9 mouse cellular contexts compared by ENCODE assay signal in genomic region chr4:114997051-114997450, GRCm38 (mm10). TPM values are rescaled to one million over a fixed set of nuclear protein-coding genes. Genes with fewer than 3 reads are reported as not detected.
DNase-seq lines count a peak whose midpoint lies in the region; ATAC-seq and TF ChIP-seq lines count a peak whose summit lies in the region.
"Had no signal": no experiment of that assay in that cellular context is flagged by ENCODE, and none has a peak within 500 bp of the region (broad histone marks: within the 10 kb centered on the region; RNA-seq: fewer than 3 reads in every experiment).

No protein-coding gene starts in this region.

- in situ Hi-C loops in ES-E14 (cut with MboI; ENCODE audit: low sequenced_read_pairs in 2 of 2, unreplicated experiment in 2 of 2): no loop called here

- no peak overlapping the region for H3K4me2 ChIP-seq in forebrain, embryonic 15.5 days (replicated peaks)
- H3K4me2 ChIP-seq: stomach, embryonic 15.5 days had no signal

- no peak overlapping the region for H3K9ac ChIP-seq in ES-E14 (ENCODE audit: insufficient read depth, low read depth, low read length, poor library complexity, severe bottlenecking)
- no peak overlapping the region for H3K9ac ChIP-seq in forebrain, embryonic 15.5 days (replicated peaks)
- H3K9ac ChIP-seq: stomach, embryonic 15.5 days had no signal

- 0 out of 2 replicates have a peak, but pooled peaks cover 3% of the 10 kb centered on the region for H3K27me3 ChIP-seq in forebrain, embryonic 15.5 days
- H3K27me3 ChIP-seq: stomach, embryonic 15.5 days had no signal

- peak; percentile 41 for DNase-seq in cerebellum, adult 9-10 months
- no peak for DNase-seq in cerebellum, adult 11-12 months
- no peak for DNase-seq in left cerebral cortex, adult 2 months (ENCODE audit: extremely low spot score in 1 of 2, low spot score in 2 of 2)
- DNase-seq in left cerebral cortex, adult 11 months (ENCODE audit: low spot score): no peak
- no peak for DNase-seq in ES-E14 (ENCODE audit: low read depth, low spot score)
- DNase-seq in fibroblast of lung, adult 2 months (ENCODE audit: low read depth): peak; percentile 29
- DNase-seq in natural killer cell, adult 2 months (ENCODE audit: low spot score in 2 of 2): peak; percentile 56 to 70

- no peak for ATAC-seq in forebrain, embryonic 15.5 days (replicated peaks)

- H3K36me3 ChIP-seq in ES-E14 (ENCODE audit: control insufficient read depth, insufficient read depth, low read length, poor library complexity, severe bottlenecking): no peaks in the 10 kb centered on the region
- no peaks in the 10 kb centered on the region for H3K36me3 ChIP-seq in forebrain, embryonic 15.5 days
- H3K36me3 ChIP-seq: stomach, embryonic 15.5 days had no signal

- no peak overlapping the region for H3K27ac ChIP-seq in left cerebral cortex, adult 2 months
- H3K27ac ChIP-seq in ES-E14 (ENCODE audit: insufficient read depth, low read depth, low read length, poor library complexity, severe bottlenecking): no peak overlapping the region
- no peak overlapping the region for H3K27ac ChIP-seq in forebrain, embryonic 15.5 days (replicated peaks)
- H3K27ac ChIP-seq: stomach, embryonic 15.5 days had no signal

- no peaks in the 10 kb centered on the region for H3K9me3 ChIP-seq in ES-E14 (ENCODE audit: control insufficient read depth, insufficient read depth, low read depth, low read length)
- no peaks in the 10 kb centered on the region for H3K9me3 ChIP-seq in forebrain, embryonic 15.5 days
- H3K9me3 ChIP-seq: stomach, embryonic 15.5 days had no signal

- peak; percentile 72 for TF ChIP-seq CTCF in left cerebral cortex, adult 2 months (IDR thresholded peaks at IDR 0.05)

- 55% methylated on average over 3 of the region's 3 CpGs for WGBS in forebrain, embryonic 15.5 days

- intact Hi-C loops in left cerebral cortex, adult 2 months (cut with DNase I): loop anchor here (5.0 to 10.0 kb wide), 2 partner anchors 55 to 738 kb away; partner anchors contain the start of gene Efcab14

- H3K4me3 ChIP-seq in left cerebral cortex, adult 2 months: no peak overlapping the region
- H3K4me3 ChIP-seq in ES-E14 (ENCODE audit: insufficient read depth in 1 of 2, low read depth in 1 of 2, low read length in 2 of 2, poor library complexity in 1 of 2, severe bottlenecking in 1 of 2): no peak overlapping the region
- no peak overlapping the region for H3K4me3 ChIP-seq in forebrain, embryonic 15.5 days
- H3K4me3 ChIP-seq: stomach, embryonic 15.5 days had no signal

- 0 out of 4 replicates have a peak, but pooled peaks cover 0 to 3% of the 10 kb centered on the region in 2 experiments for H3K4me1 ChIP-seq in ES-E14 (ENCODE audit: control insufficient read depth in 2 of 2, insufficient read depth in 2 of 2, low read length in 2 of 2, poor library complexity in 1 of 2)
- peaks cover 18% of the 10 kb centered on the region for H3K4me1 ChIP-seq in forebrain, embryonic 15.5 days

TF ChIP-seq in ES-E14, 5 proteins besides CTCF, POLR2A, EP300 and RAD21:
- TF ChIP-seq ZNF384 (IDR thresholded peaks at IDR 0.05; ENCODE audit: low read depth, low read length) (0 out of 2 replicates have a peak, but pooled peaks have one; percentile 11), CHD2 (IDR thresholded peaks at IDR 0.05; ENCODE audit: low read depth, low read length) (no peak)

RNA-seq across cellular contexts. Expression of gene Stil, which starts 2.9 kb away (rescaled TPM):
- under 1 TPM; 0.36 to 0.98 TPM for total RNA-seq in left cerebral cortex, adult 2 months (2021)
- 7.3 and 7.4 TPM in 2 replicates for total RNA-seq in ES-E14 (2012; rRNA removed)
- 5.7 and 6.5 TPM in 2 replicates for polyA plus RNA-seq in forebrain, embryonic 15.5 days (2015; fragmentation: Nextera tagmentation; extraction: Ambion mirVana)

RNA-seq across cellular contexts. Expression of gene Cmpk1, which starts 10.0 kb away (rescaled TPM):
- 10 to 100 TPM; 74.5 to 79.6 TPM for total RNA-seq in left cerebral cortex, adult 2 months (2021)
- 14.2 and 24.5 TPM in 2 replicates for total RNA-seq in ES-E14 (2012; rRNA removed)
- 161 and 168 TPM in 2 replicates for polyA plus RNA-seq in forebrain, embryonic 15.5 days (2015; fragmentation: Nextera tagmentation; extraction: Ambion mirVana)

RNA-seq across cellular contexts. Expression of gene Tal1, which starts 59.2 kb away (rescaled TPM):
- 1 to 10 TPM; 1.5 TPM for total RNA-seq in left cerebral cortex, adult 2 months (2021)
- total RNA-seq in ES-E14 (2012; rRNA removed): 0.40 and 0.42 TPM in 2 replicates
- polyA plus RNA-seq in forebrain, embryonic 15.5 days (2015; fragmentation: Nextera tagmentation; extraction: Ambion mirVana): 0.48 and 0.60 TPM in 2 replicates

Comparison
In these comparisons a context has a peak if more than half of its experiments do, and no peak if none do; other contexts are left out.
1. DNase-seq: peak in cerebellum, adult 9-10 months (single experiment), fibroblast of lung, adult 2 months (single experiment) and natural killer cell, adult 2 months (2 of 2); none in cerebellum, adult 11-12 months (single experiment), left cerebral cortex, adult 2 months (0 of 2), left cerebral cortex, adult 11 months (single experiment) and ES-E14 (single experiment).